14 mouse cellular contexts compared by ENCODE assay signal in the genomic region with DNA sequence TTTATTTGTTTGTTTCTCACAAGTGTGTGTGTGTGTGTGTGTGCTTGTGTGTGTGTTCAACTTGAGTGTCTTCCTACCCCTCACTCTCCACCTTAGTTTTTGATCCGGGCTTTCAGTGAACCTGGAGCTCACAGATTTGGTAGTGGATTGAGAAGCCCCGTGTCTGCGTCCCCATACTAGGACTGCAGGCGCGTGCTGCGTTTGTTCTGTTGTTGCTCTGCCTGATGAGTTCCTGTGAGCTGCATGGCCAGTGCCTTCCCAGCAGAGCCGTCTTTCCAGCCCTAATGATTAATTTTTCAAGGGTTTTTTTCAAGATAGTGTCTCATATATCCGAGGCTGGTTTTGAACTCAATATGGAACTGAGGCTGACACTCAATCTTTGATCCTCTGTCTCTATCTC. TPM values are rescaled to one million over a fixed set of nuclear protein-coding genes. Genes with fewer than 3 reads are reported as not detected.
A peak's percentile ranks its signal among the peaks of the same experiment; 100 is the strongest.
DNase-seq lines count a peak whose midpoint lies in the region; ATAC-seq and TF ChIP-seq lines count a peak whose summit lies in the region.
"Had no signal": no experiment of that assay in that cellular context is flagged by ENCODE, and none has a peak within 500 bp of the region (broad histone marks: within the 10 kb centered on the region; RNA-seq: fewer than 3 reads in every experiment).

No protein-coding gene starts in this region.

- peaks cover 3% of the 10 kb centered on the region for H3K4me1 ChIP-seq in kidney, embryonic 14.5 days (ENCODE audit: control insufficient read depth, insufficient read depth, low read length)
- peaks cover 0 to 22% of the 10 kb centered on the region in 2 experiments; a peak in 3 of 4 replicates for H3K4me1 ChIP-seq in MEL (ENCODE audit: control insufficient read depth in 1 of 2, insufficient read depth in 2 of 2, low read length in 2 of 2)
- H3K4me1 ChIP-seq in forebrain, embryonic 10.5 days = 0 out of 2 replicates have a peak, but pooled peaks cover 3% of the 10 kb centered on the region

- TF ChIP-seq POLR2A in MEL (IDR thresholded peaks at IDR 0.05; ENCODE audit: control insufficient read depth in 1 of 2, insufficient read depth in 1 of 2, low read depth in 1 of 2, low read length in 2 of 2, poor library complexity in 1 of 2) = no peak

- no peak for TF ChIP-seq RAD21 in MEL (IDR thresholded peaks at IDR 0.05; ENCODE audit: low read depth, low read length)

- no peaks in the 10 kb centered on the region for H3K79me2 ChIP-seq in MEL (ENCODE audit: control insufficient read depth, insufficient read depth, low read length, poor library complexity)

- no peak overlapping the region for H3K4me2 ChIP-seq in kidney, embryonic 14.5 days (replicated peaks; ENCODE audit: low read depth, low read length)

- no peak for TF ChIP-seq CTCF in MEL (IDR thresholded peaks at IDR 0.05 in 2 of 3, conservative IDR thresholded peaks at IDR 0.05 in 1 of 3; ENCODE audit: control insufficient read depth in 1 of 3, insufficient read depth in 1 of 3, low read depth in 2 of 3, low read length in 3 of 3, poor library complexity in 1 of 3, severe bottlenecking in 1 of 3)

- H3K9me3 ChIP-seq in kidney, embryonic 14.5 days (ENCODE audit: control insufficient read depth, low read length) = no peaks in the 10 kb centered on the region
- no peaks in the 10 kb centered on the region for H3K9me3 ChIP-seq in MEL (replicated peaks; ENCODE audit: insufficient read depth, low read length)
- H3K9me3 ChIP-seq in forebrain, embryonic 10.5 days = no peaks in the 10 kb centered on the region

- DNase-seq in kidney, postnatal 36 days = no peak
- DNase-seq in 416B (ENCODE audit: low read depth) = peak; percentile 21
- peak; percentile 43 for DNase-seq in MEL (ENCODE audit: low read depth, low spot score)
- peak; percentile 55 for DNase-seq in liver
- no peak for DNase-seq in urinary bladder, postnatal 10 days (ENCODE audit: low spot score)
- DNase-seq in forebrain, embryonic 10.5 days (ENCODE audit: extremely low spot score, low spot score) = no peak
- DNase-seq: cerebellum, adult 2 months; embryo, embryonic 11 days; right cerebral cortex, postnatal 25 days had no signal

- H3K27me3 ChIP-seq in kidney, embryonic 14.5 days (ENCODE audit: control insufficient read depth, insufficient read depth, low read length) = no peaks in the 10 kb centered on the region
- peaks cover 0 to 2% of the 10 kb centered on the region in 2 experiments; a peak in 2 of 4 replicates for H3K27me3 ChIP-seq in MEL (ENCODE audit: control insufficient read depth in 1 of 2, insufficient read depth in 2 of 2, low read length in 2 of 2)
- no peaks in the 10 kb centered on the region for H3K27me3 ChIP-seq in forebrain, embryonic 10.5 days (ENCODE audit: poor library complexity, severe bottlenecking)

- no peak overlapping the region for H3K4me3 ChIP-seq in kidney, embryonic 14.5 days (ENCODE audit: low read length)
- H3K4me3 ChIP-seq in MEL (ENCODE audit: control insufficient read depth in 1 of 2, insufficient read depth in 1 of 2, low read depth in 2 of 2, low read length in 2 of 2) = peak overlapping the region; percentile 16 to 67
- no peak overlapping the region for H3K4me3 ChIP-seq in forebrain, embryonic 10.5 days

- H3K27ac ChIP-seq in kidney, embryonic 14.5 days (ENCODE audit: low read depth, low read length) = peak overlapping the region; percentile 67; the same call in 1 of the 2 replicates
- no peak overlapping the region for H3K27ac ChIP-seq in MEL (ENCODE audit: control insufficient read depth, low read depth, low read length)
- no peak overlapping the region for H3K27ac ChIP-seq in forebrain, embryonic 10.5 days

- no peak overlapping the region for H3K9ac ChIP-seq in kidney, embryonic 14.5 days (ENCODE audit: low read depth, low read length)
- peak overlapping the region; percentile 21; the same call in 1 of the 2 replicates for H3K9ac ChIP-seq in MEL (ENCODE audit: control insufficient read depth, low read depth, low read length, poor library complexity, severe bottlenecking)

- TF ChIP-seq EP300 in MEL (IDR thresholded peaks at IDR 0.05; ENCODE audit: low read depth in 1 of 2, low read length in 2 of 2) = no peak

- ATAC-seq in kidney, embryonic 14.5 days (ENCODE audit: low FRiP score, low TSS enrichment) = no peak

- WGBS in kidney, embryonic 14.5 days = 59% methylated on average over 8 of the region's 8 CpGs
- 88% methylated on average over 8 of the region's 8 CpGs for WGBS in forebrain, embryonic 10.5 days

- no peaks in the 10 kb centered on the region for H3K36me3 ChIP-seq in kidney, embryonic 14.5 days (ENCODE audit: control insufficient read depth, insufficient read depth, low read length)
- H3K36me3 ChIP-seq in MEL (ENCODE audit: control insufficient read depth in 1 of 2, insufficient read depth in 2 of 2, low read length in 2 of 2) = peaks cover 0 to 9% of the 10 kb centered on the region in 2 experiments; a peak in 2 of 4 replicates
- H3K36me3 ChIP-seq in forebrain, embryonic 10.5 days (replicated peaks) = no peaks in the 10 kb centered on the region

TF ChIP-seq in MEL, 35 proteins besides CTCF, POLR2A, EP300 and RAD21:
- TF ChIP-seq MAZ (IDR thresholded peaks at IDR 0.05; ENCODE audit: low read depth, low read length) (no peak), SIN3A (IDR thresholded peaks at IDR 0.05; ENCODE audit: low read length) (no peak), JUND (IDR thresholded peaks at IDR 0.05; ENCODE audit: low read depth, low read length) (no peak), MAFK (IDR thresholded peaks at IDR 0.05; ENCODE audit: borderline replicate concordance, low read depth, low read length) (no peak), MYB (IDR thresholded peaks at IDR 0.05; ENCODE audit: low read depth, low read length) (no peak), TAL1 (IDR thresholded peaks at IDR 0.05; ENCODE audit: low read length) (no peak)
TF ChIP-seq in MEL: peak in this region for 0.

RNA-seq across cellular contexts. Expression of gene Art4, which starts 0.9 kb away (rescaled TPM):
- polyA plus RNA-seq in kidney, embryonic 14.5 days (2014; fragmentation: Nextera tagmentation; extraction: Ambion mirVana) = 1.7 and 2.2 TPM in 2 replicates
- 0.13 and 0.50 TPM in 2 replicates for total RNA-seq in MEL (2012; rRNA removed)
- under 1 TPM in 1 of 2 experiments, not detected in 1; 0.60 TPM for polyA plus RNA-seq in MEL (2012; ENCODE audit: insufficient read depth in 1 of 2, insufficient read length in 2 of 2, low read depth in 1 of 2, low replicate concordance in 2 of 2, missing spikeins in 1 of 2)
- 1.4 and 1.5 TPM in 2 replicates for polyA plus RNA-seq in forebrain, embryonic 10.5 days (2016; fragmentation: Nextera tagmentation; extraction: Ambion mirVana)
- total RNA-seq: gastrocnemius, adult 18-20 months had no signal

RNA-seq across cellular contexts. Expression of gene Mgp, which starts 17.2 kb away (rescaled TPM):
- 168 and 215 TPM in 2 replicates for polyA plus RNA-seq in kidney, embryonic 14.5 days (2014; fragmentation: Nextera tagmentation; extraction: Ambion mirVana)
- total RNA-seq in MEL (2012; rRNA removed) = not detected in 2 replicates
- polyA plus RNA-seq in MEL (2012; ENCODE audit: insufficient read depth in 1 of 2, insufficient read length in 2 of 2, low read depth in 1 of 2, low replicate concordance in 2 of 2, missing spikeins in 1 of 2) = not detected
- polyA plus RNA-seq in forebrain, embryonic 10.5 days (2016; fragmentation: Nextera tagmentation; extraction: Ambion mirVana) = 0.50 and 0.91 TPM in 2 replicates
- total RNA-seq: hematopoietic stem cell, adult 5-6 weeks had no signal

RNA-seq across cellular contexts. Expression of gene Smco3, which starts 23.2 kb away (rescaled TPM):
- 1.1 and 1.4 TPM in 2 replicates for polyA plus RNA-seq in kidney, embryonic 14.5 days (2014; fragmentation: Nextera tagmentation; extraction: Ambion mirVana)
- not detected in 2 replicates for total RNA-seq in MEL (2012; rRNA removed)
- polyA plus RNA-seq in MEL (2012; ENCODE audit: insufficient read depth in 1 of 2, insufficient read length in 2 of 2, low read depth in 1 of 2, low replicate concordance in 2 of 2, missing spikeins in 1 of 2) = not detected
- not detected in 2 replicates for polyA plus RNA-seq in forebrain, embryonic 10.5 days (2016; fragmentation: Nextera tagmentation; extraction: Ambion mirVana)
- total RNA-seq: hematopoietic stem cell, adult 5-6 weeks had no signal
- polyA plus RNA-seq: forebrain, embryonic 11.5 days; large intestine, adult 2 months had no signal

RNA-seq across cellular contexts. Expression of gene Wbp11, which starts 30.4 kb away (rescaled TPM):
- polyA plus RNA-seq in kidney, embryonic 14.5 days (2014; fragmentation: Nextera tagmentation; extraction: Ambion mirVana) = 91.5 and 136 TPM in 2 replicates
- total RNA-seq in MEL (2012; rRNA removed) = 43.5 and 58.0 TPM in 2 replicates
- 100 to 1,000 TPM; 294 to 411 TPM for polyA plus RNA-seq in MEL (2012; ENCODE audit: insufficient read depth in 1 of 2, insufficient read length in 2 of 2, low read depth in 1 of 2, low replicate concordance in 2 of 2, missing spikeins in 1 of 2)
- 166 and 170 TPM in 2 replicates for polyA plus RNA-seq in forebrain, embryonic 10.5 days (2016; fragmentation: Nextera tagmentation; extraction: Ambion mirVana)

RNA-seq across cellular contexts. Expression of gene BC049715, which starts 31.0 kb away (rescaled TPM):
- polyA plus RNA-seq in kidney, embryonic 14.5 days (2014; fragmentation: Nextera tagmentation; extraction: Ambion mirVana) = 1.7 and 1.9 TPM in 2 replicates
- 0.26 and 0.27 TPM in 2 replicates for total RNA-seq in MEL (2012; rRNA removed)
- polyA plus RNA-seq in MEL (2012; ENCODE audit: insufficient read depth in 1 of 2, insufficient read length in 2 of 2, low read depth in 1 of 2, low replicate concordance in 2 of 2, missing spikeins in 1 of 2) = 1 to 10 TPM in 1 of 2 experiments, not detected in 1; 1.2 TPM
- 1.7 and 1.9 TPM in 2 replicates for polyA plus RNA-seq in forebrain, embryonic 10.5 days (2016; fragmentation: Nextera tagmentation; extraction: Ambion mirVana)

Comparison
In these comparisons a context has a peak if more than half of its experiments do, and no peak if none do; other contexts are left out.
1. H3K4me3 ChIP-seq: peak in MEL (2 of 2); none in kidney, embryonic 14.5 days (single experiment) and forebrain, embryonic 10.5 days (single experiment).
2. DNase-seq: peak in 416B (single experiment), MEL (single experiment) and liver (single experiment); none in kidney, postnatal 36 days (0 of 2), urinary bladder, postnatal 10 days (single experiment) and forebrain, embryonic 10.5 days (single experiment).
3. RNA of gene Mgp, which starts 17.2 kb away (polyA plus RNA-seq): 168 to 215 TPM in kidney, embryonic 14.5 days; 0.50 to 0.91 TPM in forebrain, embryonic 10.5 days and not detected in MEL; every median in the first group is over 10 times any median in the second.